Mouse (Mus musculus): ENCODE measurements at regions not wholly inside any gene's neighbourhood (a gene's known extent, or its start where the extent isn't known, plus 50 kb on each side); places are given as distances from the start of the nearest gene placed in this dataset.

DNA sequence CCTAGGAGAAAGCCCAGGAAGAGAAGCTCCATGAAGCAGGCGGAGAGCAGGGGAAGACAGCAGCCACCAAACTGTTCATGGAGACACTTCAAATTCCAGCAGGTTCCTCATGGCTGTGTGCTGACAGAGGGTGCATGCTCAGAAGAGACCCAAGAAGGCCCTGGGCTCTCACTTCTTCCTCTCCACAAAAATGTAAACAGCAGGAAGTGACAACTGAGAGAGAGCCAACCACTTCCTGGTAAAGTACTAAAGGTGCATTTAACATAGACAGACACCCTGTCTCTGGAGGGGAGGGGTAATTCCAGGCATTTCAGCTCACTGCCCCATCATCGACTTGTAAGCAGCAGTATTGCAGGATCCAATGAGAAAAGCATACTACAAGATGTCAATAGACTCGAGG lies 85.8 kb upstream of the 1700021F07Rik start:
- H3K27ac ChIP-seq = no peak overlapping the region
- intact Hi-C loops (cut with DNase I) = no loop called here
- TF ChIP-seq POLR2A (IDR thresholded peaks at IDR 0.05; ENCODE audit: insufficient read depth, low read depth, low read length) (no peak), EP300 (IDR thresholded peaks at IDR 0.05; ENCODE audit: insufficient read depth, low read depth, low read length) (no peak), CTCF (IDR thresholded peaks at IDR 0.05) (no peak)
- DNase-seq = no peak
- WGBS = 82% methylated on average over 3 of the region's 3 CpGs
- no peaks in the 10 kb centered on the region for H3K79me2 ChIP-seq (replicated peaks; ENCODE audit: control insufficient read depth, insufficient read depth, low read length)
- no peaks in the 10 kb centered on the region for H3K27me3 ChIP-seq (ENCODE audit: control insufficient read depth, insufficient read depth, low read length)
- H3K4me3 ChIP-seq = no peak overlapping the region
- no peak overlapping the region for H3K9ac ChIP-seq (ENCODE audit: low read depth, low read length)
- H3K36me3 ChIP-seq (ENCODE audit: control insufficient read depth, insufficient read depth, low read length) = no peaks in the 10 kb centered on the region
- peaks cover 1% of the 10 kb centered on the region for H3K4me1 ChIP-seq (ENCODE audit: control insufficient read depth, insufficient read depth, low read length)

DNA sequence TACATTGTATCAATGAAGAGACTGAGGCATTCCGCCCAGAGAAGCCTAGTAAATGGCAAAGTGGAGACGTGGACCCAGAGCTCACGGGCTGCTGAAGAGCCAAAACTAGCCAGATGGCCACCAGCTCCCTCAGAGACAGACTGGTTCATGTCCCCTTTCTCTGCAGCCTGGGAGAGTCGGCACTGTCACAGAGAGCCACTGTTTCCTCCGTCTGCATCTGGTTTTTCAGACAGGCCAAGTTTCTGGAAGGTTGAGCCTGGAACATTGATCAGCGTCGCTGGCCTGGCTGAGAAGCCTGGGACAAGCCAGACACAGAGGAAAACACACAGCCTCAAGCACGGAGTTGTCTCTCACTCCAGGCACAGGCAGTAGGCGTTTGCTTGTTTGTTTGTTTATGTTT lies 83.4 kb upstream of the 1700021F07Rik start:
- Histone ChIP-seq H3K4me1 (ENCODE audit: control insufficient read depth, insufficient read depth, low read length) (no peaks in the 10 kb centered on the region; the same call in 1 of the 2 replicates), H3K9ac (ENCODE audit: low read depth, low read length) (no peak overlapping the region), H3K4me3 (no peak overlapping the region), H3K79me2 (replicated peaks; ENCODE audit: control insufficient read depth, insufficient read depth, low read length) (no peaks in the 10 kb centered on the region), H3K27ac (peak overlapping the region; percentile 38), H3K27me3 (ENCODE audit: control insufficient read depth, insufficient read depth, low read length) (no peaks in the 10 kb centered on the region), H3K36me3 (ENCODE audit: control insufficient read depth, insufficient read depth, low read length) (no peaks in the 10 kb centered on the region)
- intact Hi-C loops (cut with DNase I) = no loop called here
- 59% methylated on average over 9 of the region's 9 CpGs for WGBS
- DNase-seq = peak in 1 of 2 experiments; percentile 42
- TF ChIP-seq EP300 (IDR thresholded peaks at IDR 0.05; ENCODE audit: insufficient read depth, low read depth, low read length) (0 out of 2 replicates have a peak, but pooled peaks have one; percentile 19), CTCF (IDR thresholded peaks at IDR 0.05) (no peak), POLR2A (IDR thresholded peaks at IDR 0.05; ENCODE audit: insufficient read depth, low read depth, low read length) (no peak)

DNA sequence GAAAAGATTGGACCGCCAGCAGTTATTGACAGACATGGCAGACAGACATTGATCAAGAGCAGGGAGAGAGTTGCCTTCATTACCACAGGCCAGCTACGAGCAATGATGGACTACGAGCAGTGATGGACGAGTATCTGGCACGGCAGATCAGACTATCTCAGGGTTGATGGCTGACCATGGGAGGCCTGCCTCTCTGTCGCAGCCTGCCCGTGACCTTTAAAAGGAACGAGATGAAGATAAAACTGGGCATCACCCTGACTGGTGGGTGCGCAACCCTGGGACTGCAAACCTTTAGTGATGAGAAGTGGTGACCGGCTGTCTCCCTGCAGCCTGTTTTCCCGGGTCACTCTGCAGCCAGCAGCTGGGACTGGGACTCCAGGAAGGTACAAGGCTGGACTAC lies 80.3 kb upstream of the 1700021F07Rik start:
- Histone ChIP-seq H3K9ac (ENCODE audit: low read depth, low read length) (no peak overlapping the region), H3K4me3 (no peak overlapping the region), H3K27me3 (ENCODE audit: control insufficient read depth, insufficient read depth, low read length) (no peaks in the 10 kb centered on the region), H3K36me3 (ENCODE audit: control insufficient read depth, insufficient read depth, low read length) (no peaks in the 10 kb centered on the region), H3K27ac (no peak overlapping the region), H3K4me1 (ENCODE audit: control insufficient read depth, insufficient read depth, low read length) (no peaks in the 10 kb centered on the region; the same call in 1 of the 2 replicates), H3K79me2 (replicated peaks; ENCODE audit: control insufficient read depth, insufficient read depth, low read length) (no peaks in the 10 kb centered on the region)
- WGBS = 88% methylated on average over 11 of the region's 11 CpGs
- TF ChIP-seq EP300 (IDR thresholded peaks at IDR 0.05; ENCODE audit: insufficient read depth, low read depth, low read length) (no peak), CTCF (IDR thresholded peaks at IDR 0.05) (no peak), POLR2A (IDR thresholded peaks at IDR 0.05; ENCODE audit: insufficient read depth, low read depth, low read length) (no peak)
- intact Hi-C loops (cut with DNase I) = no loop called here
- DNase-seq = no peak

DNA sequence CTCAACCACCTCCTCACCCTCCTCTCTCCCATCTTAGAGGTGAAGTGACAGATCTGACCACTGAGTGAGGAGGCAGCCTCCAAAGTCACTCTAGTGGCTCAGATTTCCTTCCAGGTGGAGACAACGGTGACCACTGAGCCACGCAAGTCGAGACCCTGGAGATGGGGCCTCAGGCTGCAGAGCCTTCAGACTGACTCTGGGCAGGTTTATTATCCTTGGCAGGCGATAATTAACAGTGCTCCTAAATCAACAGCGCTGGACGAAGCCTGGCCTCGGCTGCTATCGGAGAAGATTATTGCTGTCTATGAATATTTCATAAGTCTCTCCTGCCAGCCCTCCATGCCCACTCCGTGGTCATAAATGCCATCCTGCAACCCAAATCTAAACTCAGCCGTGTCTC lies 79.1 kb upstream of the 1700021F07Rik start:
- intact Hi-C loops (cut with DNase I) = no loop called here

DNA sequence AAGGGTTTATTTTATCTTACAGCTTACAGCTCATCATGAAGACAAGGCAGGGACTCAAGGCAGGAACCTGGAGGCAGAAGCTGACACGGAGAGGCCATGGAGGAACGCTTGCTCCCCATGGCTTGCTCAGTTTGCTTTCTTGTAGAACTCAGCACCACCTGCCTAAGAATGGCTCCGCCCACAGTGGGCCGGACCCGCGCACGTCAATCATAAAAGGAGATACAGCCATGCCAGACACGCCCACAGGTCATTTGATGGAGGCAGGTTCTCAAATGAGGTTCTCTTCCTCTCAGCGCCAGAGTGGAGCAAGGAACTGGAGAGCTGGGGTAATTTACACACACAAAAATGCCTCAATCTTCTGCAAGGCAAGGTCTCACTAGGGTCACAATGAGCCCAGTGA lies 78.0 kb upstream of the 1700021F07Rik start:
- Histone ChIP-seq H3K4me1 (ENCODE audit: control insufficient read depth, insufficient read depth, low read length) (no peaks in the 10 kb centered on the region; the same call in 1 of the 2 replicates), H3K27me3 (ENCODE audit: control insufficient read depth, insufficient read depth, low read length) (no peaks in the 10 kb centered on the region), H3K9ac (ENCODE audit: low read depth, low read length) (no peak overlapping the region), H3K27ac (no peak overlapping the region), H3K79me2 (replicated peaks; ENCODE audit: control insufficient read depth, insufficient read depth, low read length) (no peaks in the 10 kb centered on the region), H3K4me3 (no peak overlapping the region), H3K36me3 (ENCODE audit: control insufficient read depth, insufficient read depth, low read length) (no peaks in the 10 kb centered on the region)
- DNase-seq = no peak
- intact Hi-C loops (cut with DNase I) = no loop called here
- TF ChIP-seq EP300 (IDR thresholded peaks at IDR 0.05; ENCODE audit: insufficient read depth, low read depth, low read length) = no peak
- TF ChIP-seq CTCF (IDR thresholded peaks at IDR 0.05) = no peak
- no peak for TF ChIP-seq POLR2A (IDR thresholded peaks at IDR 0.05; ENCODE audit: insufficient read depth, low read depth, low read length)
- 77% methylated on average over 9 of the region's 9 CpGs for WGBS

More for the DNA sequence above, 79.1 kb upstream of the 1700021F07Rik start:
- Histone ChIP-seq H3K27me3 (ENCODE audit: control insufficient read depth, insufficient read depth, low read length) (no peaks in the 10 kb centered on the region), H3K9ac (ENCODE audit: low read depth, low read length) (no peak overlapping the region), H3K36me3 (ENCODE audit: control insufficient read depth, insufficient read depth, low read length) (no peaks in the 10 kb centered on the region), H3K79me2 (replicated peaks; ENCODE audit: control insufficient read depth, insufficient read depth, low read length) (no peaks in the 10 kb centered on the region), H3K4me3 (no peak overlapping the region), H3K27ac (no peak overlapping the region), H3K4me1 (ENCODE audit: control insufficient read depth, insufficient read depth, low read length) (no peaks in the 10 kb centered on the region; the same call in 1 of the 2 replicates)
- TF ChIP-seq EP300 (IDR thresholded peaks at IDR 0.05; ENCODE audit: insufficient read depth, low read depth, low read length) (no peak), CTCF (IDR thresholded peaks at IDR 0.05) (no peak), POLR2A (IDR thresholded peaks at IDR 0.05; ENCODE audit: insufficient read depth, low read depth, low read length) (no peak)
- 63% methylated on average over 10 of the region's 10 CpGs for WGBS
- DNase-seq = no peak

DNA sequence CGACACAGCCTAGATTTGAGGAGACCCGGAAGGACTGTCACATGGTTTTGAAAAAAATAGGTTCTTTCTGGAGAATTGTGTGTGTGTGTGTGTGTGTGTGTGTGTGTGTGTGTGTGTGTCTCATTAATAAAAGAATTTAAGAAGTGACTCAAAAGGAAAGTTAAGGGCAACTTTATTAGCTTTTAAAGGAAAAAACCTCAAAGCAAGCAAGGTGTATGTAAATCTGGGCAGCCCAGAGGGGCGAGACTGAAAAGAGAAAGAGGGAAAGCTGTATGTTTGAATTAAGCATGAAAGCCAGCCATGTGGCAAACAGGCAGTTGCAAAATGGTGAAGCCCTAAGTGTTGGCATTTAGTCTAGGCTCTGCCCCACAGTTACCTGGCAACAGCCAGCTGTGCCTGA lies 77.3 kb upstream of the 1700021F07Rik start:
- TF ChIP-seq CTCF (IDR thresholded peaks at IDR 0.05) (no peak), EP300 (IDR thresholded peaks at IDR 0.05; ENCODE audit: insufficient read depth, low read depth, low read length) (no peak), POLR2A (IDR thresholded peaks at IDR 0.05; ENCODE audit: insufficient read depth, low read depth, low read length) (no peak)
- H3K79me2 ChIP-seq (replicated peaks; ENCODE audit: control insufficient read depth, insufficient read depth, low read length) = no peaks in the 10 kb centered on the region
- no peaks in the 10 kb centered on the region for H3K36me3 ChIP-seq (ENCODE audit: control insufficient read depth, insufficient read depth, low read length)
- H3K27ac ChIP-seq = no peak overlapping the region
- H3K4me3 ChIP-seq = no peak overlapping the region
- H3K9ac ChIP-seq (ENCODE audit: low read depth, low read length) = no peak overlapping the region
- intact Hi-C loops (cut with DNase I) = no loop called here
- H3K4me1 ChIP-seq (ENCODE audit: control insufficient read depth, insufficient read depth, low read length) = peaks cover 2% of the 10 kb centered on the region; the same call in 1 of the 2 replicates
- WGBS = 82% methylated on average over 3 of the region's 3 CpGs
- no peak for DNase-seq
- no peaks in the 10 kb centered on the region for H3K27me3 ChIP-seq (ENCODE audit: control insufficient read depth, insufficient read depth, low read length)
